Mouse (Mus musculus): ENCODE results near the gene Dcaf12. TPM values are rescaled to one million over a fixed set of nuclear protein-coding genes. Genes with fewer than 3 reads are reported as not detected.

Gene Dcaf12
- polyA plus RNA-seq, 1 experiment from 2014 or later: 56.2 TPM

DNA sequence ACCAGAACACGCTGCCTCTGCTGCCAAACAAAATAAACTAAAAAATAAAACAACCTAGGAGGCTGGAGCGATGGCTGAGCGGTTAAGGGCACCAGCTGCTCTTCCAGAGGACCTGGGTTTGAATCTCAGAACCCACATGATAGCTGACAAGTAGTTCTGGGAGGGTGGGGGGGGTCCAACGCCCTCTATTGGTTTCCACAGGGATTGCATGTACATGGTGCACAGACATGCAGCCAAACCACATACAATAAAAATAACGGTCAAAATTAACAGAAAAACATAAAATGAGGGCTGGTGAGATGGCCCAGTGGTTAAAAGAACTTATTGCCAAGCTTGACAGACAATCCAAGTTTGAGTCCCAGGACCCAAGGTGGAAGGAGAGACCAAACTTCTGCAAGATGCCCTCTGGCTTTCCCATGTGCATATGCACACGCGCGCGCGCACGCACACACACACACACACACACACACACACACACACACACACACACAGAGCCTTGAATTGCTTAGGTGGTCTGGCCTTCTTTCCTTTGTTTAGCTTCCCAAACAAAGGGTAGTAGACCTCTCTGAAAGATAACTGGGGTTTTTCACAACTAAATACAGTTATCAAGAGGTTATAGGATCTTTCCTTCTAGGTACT is 26.3 kb upstream of the Dcaf12 start:
- Histone ChIP-seq H3K4me2 (no peak overlapping the region), H3K9ac (no peak overlapping the region), H3K27me3 (replicated peaks) (no peaks in the 10 kb centered on the region), H3K4me1 (no peaks in the 10 kb centered on the region), H3K36me3 (no peaks in the 10 kb centered on the region), H3K27ac (no peak overlapping the region), H3K4me3 (replicated peaks) (no peak overlapping the region), H3K9me3 (no peaks in the 10 kb centered on the region)
- no peak for ATAC-seq (ENCODE audit: insufficient read depth, low FRiP score, low read depth)
- WGBS: 78% methylated on average over 11 of the region's 11 CpGs

DNA sequence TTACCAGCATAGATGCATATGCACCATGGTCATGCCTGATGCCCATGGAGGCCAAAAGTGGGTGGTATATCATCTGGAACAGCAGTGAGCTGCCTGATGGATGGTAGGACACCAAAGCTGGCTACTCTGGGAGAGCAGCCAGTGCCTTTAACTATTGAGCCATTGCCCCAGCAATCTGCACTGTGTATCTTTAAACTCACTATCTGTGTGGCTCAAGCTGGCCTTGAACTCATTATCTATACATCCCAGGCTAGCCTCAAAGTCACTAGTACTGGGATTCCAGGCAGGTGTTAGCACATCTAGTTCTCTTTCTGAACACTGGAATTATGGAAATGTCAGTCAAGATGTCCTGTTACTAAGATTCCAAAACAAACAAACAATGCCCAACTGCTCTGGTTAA is 21.9 kb upstream of the Dcaf12 start:
- Histone ChIP-seq H3K9ac (no peak overlapping the region), H3K4me3 (replicated peaks) (no peak overlapping the region), H3K27ac (no peak overlapping the region), H3K4me2 (no peak overlapping the region), H3K27me3 (replicated peaks) (no peaks in the 10 kb centered on the region), H3K4me1 (no peaks in the 10 kb centered on the region), H3K9me3 (no peaks in the 10 kb centered on the region), H3K36me3 (no peaks in the 10 kb centered on the region)
- ATAC-seq (ENCODE audit: insufficient read depth, low FRiP score, low read depth): peak; percentile 35; the same call in 1 of the 2 replicates

DNA sequence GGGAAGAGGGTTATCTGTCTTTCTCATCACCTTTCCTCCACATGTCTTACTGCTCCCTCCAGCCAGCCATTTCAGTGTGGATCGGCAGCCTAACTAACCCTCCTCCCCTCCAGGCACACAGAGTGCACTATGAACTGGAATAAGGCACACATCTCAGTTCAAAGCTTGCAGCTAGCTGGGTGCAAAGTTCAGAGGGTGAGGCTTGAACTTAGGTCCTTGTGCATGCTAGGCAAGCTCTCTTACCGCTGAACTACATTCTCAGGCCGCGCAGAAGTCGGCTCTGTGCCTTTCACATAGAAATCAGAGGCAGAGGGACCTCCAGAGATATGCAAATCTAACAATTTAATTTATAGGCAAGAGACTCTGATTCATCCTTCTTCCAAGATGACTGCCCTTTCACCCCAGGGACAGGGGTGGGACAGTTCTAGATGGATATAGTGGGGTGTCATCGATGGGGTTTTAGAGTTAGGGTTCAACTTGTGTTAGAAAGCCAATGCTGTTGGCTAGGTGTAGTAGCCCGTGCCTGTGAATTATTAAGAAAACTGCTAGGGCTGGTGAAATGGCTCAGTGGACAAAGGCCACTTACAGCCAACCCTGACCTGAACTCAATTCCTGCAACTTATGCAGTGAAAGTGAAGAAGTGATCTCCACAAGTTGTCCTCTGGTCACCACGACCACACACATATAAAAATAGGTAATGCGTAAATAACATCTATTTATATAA is 17.2 kb upstream of the Dcaf12 start:
- H3K27ac ChIP-seq: no peak overlapping the region

DNA sequence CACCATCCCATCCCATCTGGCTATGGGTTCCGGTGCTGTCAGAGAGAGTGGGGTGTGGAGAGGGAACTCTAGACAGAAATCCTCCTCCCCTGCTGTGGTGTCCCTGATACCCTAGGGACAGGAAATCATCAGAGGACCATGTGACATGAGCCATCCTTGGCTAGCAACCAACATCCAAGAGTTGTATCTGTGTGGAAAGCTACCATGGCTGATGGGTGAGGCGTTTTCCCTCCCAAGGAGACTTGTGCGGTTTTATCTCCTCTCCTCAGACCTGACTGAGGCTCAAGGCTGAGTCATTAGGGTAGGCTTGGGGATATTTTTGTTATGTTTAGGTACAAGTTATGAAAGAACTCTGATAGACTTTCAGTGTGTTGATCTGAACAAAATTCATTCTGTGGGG is 16.4 kb upstream of the Dcaf12 start:
- WGBS: 64% methylated on average over 3 of the region's 3 CpGs
- no peak overlapping the region for H3K9ac ChIP-seq
- no peaks in the 10 kb centered on the region for H3K27me3 ChIP-seq (replicated peaks)
- H3K4me3 ChIP-seq (replicated peaks): no peak overlapping the region
- peak; percentile 89; the same call in 1 of the 2 replicates for ATAC-seq (ENCODE audit: insufficient read depth, low FRiP score, low read depth)
- no peak overlapping the region for H3K27ac ChIP-seq
- no peaks in the 10 kb centered on the region for H3K4me1 ChIP-seq
- no peak overlapping the region for H3K4me2 ChIP-seq
- no peaks in the 10 kb centered on the region for H3K9me3 ChIP-seq
- no peaks in the 10 kb centered on the region for H3K36me3 ChIP-seq

More for the DNA sequence above, 17.2 kb upstream of the Dcaf12 start:
- Histone ChIP-seq H3K4me2 (no peak overlapping the region), H3K4me3 (replicated peaks) (no peak overlapping the region), H3K4me1 (no peaks in the 10 kb centered on the region), H3K27me3 (replicated peaks) (no peaks in the 10 kb centered on the region), H3K9ac (no peak overlapping the region), H3K9me3 (no peaks in the 10 kb centered on the region), H3K36me3 (no peaks in the 10 kb centered on the region)
- ATAC-seq (ENCODE audit: insufficient read depth, low FRiP score, low read depth): 0 out of 2 replicates have a peak, but pooled peaks have one; percentile 45
- 78% methylated on average over 9 of the region's 9 CpGs for WGBS

DNA sequence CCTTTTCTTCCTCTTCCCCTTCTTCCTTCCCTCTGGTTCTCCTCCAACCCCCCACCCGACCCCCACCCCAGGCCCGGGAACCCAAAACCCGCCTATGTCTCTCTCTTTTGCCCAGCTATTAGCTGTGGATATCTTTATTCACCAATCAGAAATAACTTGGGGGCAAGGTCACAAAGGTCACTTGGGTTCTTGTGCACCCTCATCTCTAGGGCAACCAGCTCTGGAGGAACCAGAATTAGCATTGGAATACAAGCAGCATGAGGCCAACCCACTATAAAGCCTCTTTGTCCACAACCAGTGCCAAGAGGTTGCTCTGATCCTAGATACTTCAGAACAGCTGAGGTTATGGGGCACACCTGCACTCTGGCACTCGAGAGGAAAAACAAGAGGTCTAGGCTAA is 14.8 kb upstream of the Dcaf12 start:
- Histone ChIP-seq H3K27ac (no peak overlapping the region), H3K4me2 (no peak overlapping the region), H3K27me3 (replicated peaks) (no peaks in the 10 kb centered on the region), H3K4me1 (no peaks in the 10 kb centered on the region), H3K9ac (no peak overlapping the region), H3K9me3 (no peaks in the 10 kb centered on the region), H3K4me3 (replicated peaks) (no peak overlapping the region), H3K36me3 (no peaks in the 10 kb centered on the region)
- WGBS: 68% methylated on average over 4 of the region's 4 CpGs
- no peak for ATAC-seq (ENCODE audit: insufficient read depth, low FRiP score, low read depth)

DNA sequence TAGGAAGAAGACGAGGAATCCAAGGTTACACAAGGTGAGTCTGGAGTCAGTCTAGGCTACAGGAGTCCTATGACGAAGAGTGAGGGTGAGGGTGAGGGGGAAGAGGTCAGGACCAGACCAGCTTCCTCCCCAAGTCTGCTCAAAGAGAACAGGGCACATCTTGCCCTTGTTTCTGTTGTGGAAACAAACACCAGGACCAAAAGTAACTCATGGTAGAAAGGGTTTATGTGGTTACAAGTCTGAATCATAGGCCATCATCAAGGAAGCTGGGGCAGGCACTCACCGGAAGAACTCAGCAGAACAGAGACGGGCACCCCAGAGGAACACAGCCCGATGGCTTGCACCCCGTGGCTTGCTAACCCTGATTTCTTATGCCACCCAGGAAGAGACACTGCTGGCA is 12.2 kb upstream of the Dcaf12 start:
- Histone ChIP-seq H3K9me3 (no peaks in the 10 kb centered on the region), H3K9ac (no peak overlapping the region), H3K4me1 (no peaks in the 10 kb centered on the region), H3K27ac (no peak overlapping the region), H3K4me2 (no peak overlapping the region), H3K27me3 (replicated peaks) (no peaks in the 10 kb centered on the region), H3K36me3 (no peaks in the 10 kb centered on the region), H3K4me3 (replicated peaks) (no peak overlapping the region)
- 93% methylated on average over 6 of the region's 6 CpGs for WGBS
- no peak for ATAC-seq (ENCODE audit: insufficient read depth, low FRiP score, low read depth)

DNA sequence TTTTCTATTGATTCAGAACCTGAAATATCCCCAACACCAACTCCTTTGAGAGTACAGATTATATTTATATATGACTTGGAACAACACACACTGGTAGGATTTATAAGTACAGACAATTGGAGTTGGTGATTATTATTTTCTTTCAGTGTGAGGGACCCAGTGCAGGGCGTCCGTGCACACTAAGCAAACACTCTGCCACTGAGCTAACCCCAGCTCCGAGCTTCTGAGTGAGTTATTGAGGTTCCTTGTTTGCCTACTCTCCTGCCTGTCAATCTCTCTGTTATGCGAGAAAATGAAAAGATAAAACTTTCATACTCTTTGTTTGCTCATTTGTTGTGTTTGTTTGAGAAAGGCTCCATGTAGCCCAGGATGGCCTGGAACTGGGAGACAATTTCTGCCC is 6.3 kb upstream of the Dcaf12 start:
- no peaks in the 10 kb centered on the region for H3K4me1 ChIP-seq
- WGBS: 48% methylated on average over 4 of the region's 4 CpGs
- no peaks in the 10 kb centered on the region for H3K9me3 ChIP-seq
- no peaks in the 10 kb centered on the region for H3K36me3 ChIP-seq
- no peak overlapping the region for H3K9ac ChIP-seq
- peak; percentile 76 for ATAC-seq (ENCODE audit: insufficient read depth, low FRiP score, low read depth)
- H3K27me3 ChIP-seq (replicated peaks): no peaks in the 10 kb centered on the region
- no peak overlapping the region for H3K4me2 ChIP-seq
- H3K27ac ChIP-seq: no peak overlapping the region
- no peak overlapping the region for H3K4me3 ChIP-seq (replicated peaks)

DNA sequence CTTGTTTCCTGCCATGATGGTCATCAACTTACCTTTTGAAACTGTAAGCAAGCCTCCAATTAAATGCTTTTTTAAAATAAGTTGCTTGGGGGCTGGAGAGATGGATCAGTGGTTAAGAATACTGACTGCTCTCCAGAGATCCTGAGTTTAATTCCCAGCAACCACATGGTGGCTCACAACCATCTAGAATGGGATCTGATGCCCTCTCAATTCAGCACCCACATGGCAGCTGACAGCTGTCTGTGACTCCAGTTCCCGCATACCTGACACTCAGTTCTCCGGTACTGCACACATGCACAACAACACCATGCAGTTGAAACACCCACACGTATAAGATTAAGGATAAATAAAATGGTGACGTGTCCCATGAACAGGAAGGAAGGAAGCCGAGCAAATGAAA is 3.6 kb upstream of the Dcaf12 start:
- Histone ChIP-seq H3K4me2 (no peak overlapping the region), H3K27ac (no peak overlapping the region), H3K9me3 (no peaks in the 10 kb centered on the region), H3K27me3 (replicated peaks) (no peaks in the 10 kb centered on the region), H3K4me1 (peaks cover 6% of the 10 kb centered on the region; the same call in 1 of the 2 replicates), H3K36me3 (no peaks in the 10 kb centered on the region), H3K9ac (no peak overlapping the region), H3K4me3 (replicated peaks) (no peak overlapping the region)
- ATAC-seq (ENCODE audit: insufficient read depth, low FRiP score, low read depth): no peak
- 80% methylated on average over 5 of the region's 5 CpGs for WGBS

DNA sequence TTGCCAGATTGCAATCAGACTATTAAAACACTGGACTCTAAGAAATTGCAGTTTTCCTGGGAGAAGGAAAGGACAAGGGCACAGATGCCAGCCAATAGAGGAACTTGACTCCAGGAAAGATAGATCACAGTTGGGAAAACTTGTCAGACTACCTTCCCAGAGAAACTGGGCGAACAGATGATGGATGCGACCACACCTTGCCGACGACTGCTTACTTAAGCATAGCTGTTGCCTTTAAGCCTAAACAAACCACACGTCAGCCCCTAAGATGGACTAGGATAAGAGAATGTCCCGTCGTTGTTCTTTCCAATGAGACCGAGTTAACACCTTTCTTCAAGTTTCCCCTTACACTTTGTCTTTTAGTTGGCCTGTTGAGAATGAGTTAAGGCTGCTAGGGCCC is 484 bp upstream of the Dcaf12 start:
- Histone ChIP-seq H3K9ac (no peak overlapping the region), H3K36me3 (peaks cover 3% of the 10 kb centered on the region; the same call in 1 of the 2 replicates), H3K9me3 (no peaks in the 10 kb centered on the region), H3K4me1 (peaks cover 16% of the 10 kb centered on the region), H3K27me3 (replicated peaks) (no peaks in the 10 kb centered on the region), H3K27ac (peak overlapping the region; percentile 98), H3K4me3 (replicated peaks) (peak overlapping the region; percentile 94), H3K4me2 (peak overlapping the region; percentile 77)
- WGBS: 18% methylated on average over 8 of the region's 8 CpGs
- no peak for ATAC-seq (ENCODE audit: insufficient read depth, low FRiP score, low read depth)

DNA sequence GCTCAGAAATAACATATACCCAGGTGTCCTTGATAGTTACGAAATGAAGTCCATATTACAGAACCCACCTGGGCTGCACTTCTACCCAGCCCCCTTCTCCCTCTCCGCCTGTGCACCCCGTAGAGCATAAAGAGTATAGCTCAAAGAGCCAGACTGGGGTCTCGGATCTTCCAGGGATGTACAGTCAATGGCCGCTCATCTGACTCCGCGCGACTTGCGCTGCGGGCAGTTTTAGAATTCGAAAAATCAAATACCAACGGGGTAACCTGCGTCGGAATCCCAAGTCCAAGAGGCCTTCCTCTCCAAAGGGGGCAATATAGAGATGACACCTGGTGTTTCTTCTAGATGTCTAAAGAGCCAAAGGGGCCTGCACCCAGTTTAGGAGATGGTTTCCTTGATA is 967 bp downstream of the Dcaf12 start:
- Histone ChIP-seq H3K4me2 (peak overlapping the region; percentile 77), H3K27me3 (replicated peaks) (no peaks in the 10 kb centered on the region), H3K4me1 (peaks cover 16% of the 10 kb centered on the region), H3K9ac (peak overlapping the region; percentile 98), H3K27ac (peak overlapping the region; percentile 98), H3K9me3 (no peaks in the 10 kb centered on the region), H3K4me3 (replicated peaks) (peak overlapping the region; percentile 94), H3K36me3 (peaks cover 8% of the 10 kb centered on the region; the same call in 1 of the 2 replicates)
- no peak for ATAC-seq (ENCODE audit: insufficient read depth, low FRiP score, low read depth)
- 7% methylated on average over 14 of the region's 14 CpGs for WGBS

DNA sequence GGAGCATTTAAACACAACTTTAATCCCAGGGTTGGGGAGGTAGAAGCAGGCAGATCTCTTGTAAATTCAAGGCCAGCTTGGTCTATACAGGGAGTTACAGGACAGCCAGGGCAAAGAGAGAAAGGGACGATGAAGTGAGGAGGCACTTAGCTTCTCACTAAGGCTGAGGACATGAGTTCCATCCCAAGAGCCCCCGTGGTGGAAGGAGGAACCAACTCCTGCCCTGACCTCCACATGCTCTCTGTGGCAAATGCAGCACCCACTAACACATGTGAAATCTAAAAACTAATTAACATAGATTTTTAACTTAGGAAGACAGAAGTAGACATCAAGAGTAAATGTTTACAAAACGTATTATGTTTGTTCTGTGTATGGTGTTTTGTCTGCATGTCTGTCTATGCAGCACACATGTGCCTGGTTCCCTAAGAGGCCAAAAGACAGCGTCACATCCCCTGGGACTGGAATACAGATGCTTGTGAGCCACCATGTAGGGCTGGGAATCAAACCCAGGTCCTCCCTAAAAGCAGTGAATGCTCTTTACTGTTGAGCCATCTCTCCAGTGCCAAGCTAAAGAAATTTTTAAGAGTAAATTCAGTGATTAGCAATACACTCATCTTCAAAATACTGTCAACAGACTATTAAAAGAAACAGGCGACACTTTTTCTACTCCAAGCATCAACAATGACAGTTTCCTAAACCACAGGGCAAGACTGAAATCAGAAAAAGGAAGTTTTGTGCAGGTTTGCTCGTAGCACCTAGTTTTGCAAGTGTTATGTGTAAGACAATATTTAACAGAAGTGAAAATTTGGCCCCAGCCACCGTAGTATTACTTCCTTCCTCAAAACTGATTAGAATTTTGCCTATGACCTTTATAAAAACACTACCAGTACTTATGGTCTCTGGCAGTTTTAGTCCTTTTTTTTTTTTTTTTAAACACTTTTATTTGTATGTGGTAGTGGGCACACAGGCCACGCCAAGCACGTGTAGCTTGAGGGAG is 3.8 kb downstream of the Dcaf12 start:
- WGBS: 87% methylated on average over 9 of the region's 9 CpGs
- H3K4me2 ChIP-seq: no peak overlapping the region

More for the DNA sequence above, 3.8 kb downstream of the Dcaf12 start:
- Histone ChIP-seq H3K9me3 (no peaks in the 10 kb centered on the region), H3K27me3 (replicated peaks) (no peaks in the 10 kb centered on the region), H3K4me3 (replicated peaks) (no peak overlapping the region), H3K4me1 (peaks cover 16% of the 10 kb centered on the region), H3K36me3 (peaks cover 10% of the 10 kb centered on the region; the same call in 1 of the 2 replicates), H3K9ac (no peak overlapping the region), H3K27ac (no peak overlapping the region)
- no peak for ATAC-seq (ENCODE audit: insufficient read depth, low FRiP score, low read depth)

Measured in stomach, embryonic 15.5 days (tissue).